Comparison of ENCODE assay signal across 17 mouse cellular contexts in genomic region chr6:116183509-116183908, GRCm38 (mm10).
"Had no signal": no experiment of that assay in that cellular context is flagged by ENCODE, and none has a peak within 500 bp of the region (broad histone marks: within the 10 kb centered on the region; RNA-seq: fewer than 3 reads in every experiment).

No protein-coding gene starts in this region.

- DNase-seq: lung, adult 2 months; lung, postnatal 14 days; lung, postnatal 36 days; right cerebral cortex, postnatal 14 days; thymus, adult 2 months; thymus, postnatal 25 days; thymus, postnatal 4 days had no signal

- H3K27ac ChIP-seq: lung, embryonic 15.5 days; macrophage; midbrain, embryonic 13.5 days; midbrain, embryonic 15.5 days; neural tube, embryonic 12.5 days; stomach, embryonic 15.5 days; stomach, postnatal 0 days had no signal

- H3K4me3 ChIP-seq: lung, embryonic 15.5 days; megakaryocyte, embryonic 14.5 days; midbrain, embryonic 13.5 days; midbrain, embryonic 15.5 days; neural tube, embryonic 12.5 days; stomach, embryonic 15.5 days had no signal

- ATAC-seq: lung, postnatal 0 days; midbrain, embryonic 13.5 days; midbrain, embryonic 15.5 days had no signal

- H3K4me1 ChIP-seq: lung, embryonic 15.5 days; midbrain, embryonic 15.5 days; neural tube, embryonic 12.5 days; stomach, embryonic 15.5 days had no signal

- H3K4me2 ChIP-seq: lung, embryonic 15.5 days; midbrain, embryonic 11.5 days; midbrain, embryonic 13.5 days; midbrain, embryonic 15.5 days; neural tube, embryonic 12.5 days; stomach, embryonic 15.5 days had no signal

- H3K9me3 ChIP-seq: lung, embryonic 15.5 days; megakaryocyte, embryonic 14.5 days; midbrain, embryonic 15.5 days; neural tube, embryonic 12.5 days; stomach, embryonic 15.5 days had no signal

- H3K27me3 ChIP-seq: lung, embryonic 15.5 days; megakaryocyte, embryonic 14.5 days; midbrain, embryonic 13.5 days; midbrain, embryonic 15.5 days; neural tube, embryonic 12.5 days; stomach, embryonic 15.5 days had no signal

- H3K36me3 ChIP-seq: midbrain, embryonic 15.5 days; stomach, embryonic 15.5 days had no signal

- H3K9ac ChIP-seq: lung, embryonic 15.5 days; midbrain, embryonic 13.5 days; midbrain, embryonic 15.5 days; neural tube, embryonic 12.5 days; stomach, embryonic 15.5 days had no signal
